Mouse (Mus musculus) c-Kit-negative CD71-positive TER-119-positive erythroid progenitor cells, embryonic 14.5 days (primary cell): ENCODE results near the gene Gm572.

ENCODE experiments used
- DNase-seq: peaks from one replicate; pipeline ENCODE4 v3.0.0-alpha.2; 2013; ENCODE audit warnings: low read depth, low spot score

Gene Gm572

DNA sequence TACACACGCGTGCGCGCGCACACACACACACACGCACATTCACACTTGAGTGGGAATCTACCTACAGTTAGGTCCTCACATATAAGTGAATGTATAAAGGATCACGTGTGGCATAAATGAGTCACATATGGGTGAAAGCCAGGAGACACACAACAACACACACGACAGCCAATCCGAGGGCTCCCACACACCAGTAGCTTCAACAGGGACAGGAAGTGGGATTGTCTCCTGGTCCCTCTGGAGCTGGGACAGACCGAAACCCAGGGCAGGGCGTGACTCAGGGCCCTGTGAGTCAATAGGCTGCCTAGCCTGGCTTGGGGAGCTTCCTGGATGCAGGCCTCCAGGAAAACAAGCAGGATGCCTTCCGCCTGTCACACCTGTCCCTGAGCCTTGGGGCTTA, 71.6 kb downstream of the Gm572 start:
- DNase-seq, result no peak

DNA sequence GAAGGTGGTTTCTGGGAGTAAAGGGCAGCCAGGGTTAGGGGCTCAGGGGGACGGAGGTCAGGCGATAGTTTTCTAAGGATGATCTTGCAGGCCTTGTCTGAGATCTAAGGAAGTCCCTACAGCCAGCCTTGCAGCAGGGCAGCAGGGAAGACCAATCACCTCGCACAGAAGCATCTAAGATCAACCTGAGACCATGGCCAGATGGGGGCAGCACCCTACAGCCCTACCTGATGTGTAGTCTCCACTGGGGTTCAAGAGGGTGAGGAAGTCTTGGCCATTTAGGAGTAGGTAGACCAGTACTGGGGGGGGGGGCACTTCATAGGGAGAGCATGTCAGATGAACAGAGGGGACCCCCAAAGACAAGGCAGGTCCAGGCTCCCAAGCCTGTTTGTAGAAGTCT, 72.3 kb downstream of the Gm572 start:
- DNase-seq, result no peak
